Mouse (Mus musculus): Measurements from ENCODE around the gene Mmp2.

The Mmp2 gene

DNA sequence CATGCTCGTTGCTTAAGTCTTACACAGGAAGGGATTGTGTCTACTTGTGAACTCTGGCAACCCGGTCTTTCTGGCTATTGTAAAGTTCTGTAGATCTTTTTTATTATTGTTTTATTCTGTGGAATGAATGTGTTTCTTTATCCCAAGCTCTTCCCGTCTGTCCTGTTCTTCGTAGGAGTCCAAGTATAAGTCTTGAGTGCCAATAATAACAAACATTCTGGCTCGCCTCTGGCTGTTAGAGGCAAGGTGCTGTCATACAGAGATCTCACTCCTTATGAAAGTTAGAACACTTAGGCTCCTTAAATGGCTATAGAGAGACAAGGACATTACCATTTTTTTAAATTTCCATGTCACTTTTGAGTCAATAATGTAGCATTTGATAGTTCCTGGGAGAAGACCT lies 69.5 kb downstream of the Mmp2 start:
- no peak for DNase-seq

DNA sequence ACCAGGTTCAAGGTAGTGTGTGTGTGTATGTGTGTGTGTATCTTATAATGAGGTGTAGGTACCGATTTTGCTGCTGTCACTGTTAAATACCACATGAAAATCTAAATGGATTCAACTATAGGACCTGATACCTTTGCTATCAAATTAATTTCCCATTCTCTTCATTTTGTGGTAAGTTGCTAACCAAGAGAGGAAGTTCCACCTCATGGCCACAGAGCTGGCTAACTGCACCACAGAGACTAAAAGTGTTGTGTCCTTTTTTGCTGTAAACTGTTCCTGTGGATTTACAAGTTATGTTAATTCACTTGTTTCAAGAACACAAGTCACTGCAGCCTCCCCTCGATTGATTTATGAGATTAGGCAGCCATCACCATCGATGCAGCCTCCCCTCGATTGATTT lies 70.7 kb downstream of the Mmp2 start:
- no peak for DNase-seq

DNA sequence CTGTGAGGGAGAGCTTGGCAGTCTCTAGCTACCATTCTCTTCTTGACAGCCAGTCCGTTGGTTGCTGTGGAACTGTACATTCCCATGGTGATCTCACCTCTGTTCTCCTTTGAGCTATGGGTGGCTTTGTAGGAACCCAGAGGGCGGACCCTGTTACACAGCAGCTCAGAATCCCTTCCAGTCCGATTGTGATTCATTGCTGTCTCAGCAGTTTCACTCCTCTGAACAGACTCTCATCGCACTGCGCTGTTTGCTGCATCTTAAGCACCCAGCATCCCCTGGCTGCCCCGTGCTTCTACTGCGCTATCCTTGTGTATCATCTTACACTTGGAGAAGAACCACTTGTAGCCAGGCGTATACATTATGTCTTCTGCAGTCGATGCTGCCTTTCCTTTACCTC lies 72.5 kb downstream of the Mmp2 start:
- no peak for DNase-seq

DNA sequence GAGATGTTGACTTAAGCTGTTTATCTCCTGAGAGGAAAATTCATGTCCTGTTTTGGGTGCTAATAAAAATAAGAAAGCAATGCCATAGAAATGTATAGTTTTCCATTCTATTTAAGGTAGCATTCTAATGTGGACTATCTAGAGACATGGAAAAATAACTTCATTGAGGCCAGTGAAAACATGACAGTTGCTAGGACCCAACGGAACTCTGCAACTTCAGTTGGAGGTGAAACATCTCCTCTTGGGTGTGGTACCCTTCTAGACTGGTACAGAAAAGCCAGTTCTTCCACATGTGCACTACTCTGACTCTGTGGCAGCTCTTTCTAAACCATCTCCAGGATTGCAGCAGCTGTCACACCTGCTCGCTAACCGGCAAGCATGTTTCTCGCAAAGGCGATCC lies 74.0 kb downstream of the Mmp2 start, which contains the start of gene Capns2:
TSS of gene Capns2 (plus strand) at position 301 of the 400 bp plus-strand sequence.
- no peak for DNase-seq

DNA sequence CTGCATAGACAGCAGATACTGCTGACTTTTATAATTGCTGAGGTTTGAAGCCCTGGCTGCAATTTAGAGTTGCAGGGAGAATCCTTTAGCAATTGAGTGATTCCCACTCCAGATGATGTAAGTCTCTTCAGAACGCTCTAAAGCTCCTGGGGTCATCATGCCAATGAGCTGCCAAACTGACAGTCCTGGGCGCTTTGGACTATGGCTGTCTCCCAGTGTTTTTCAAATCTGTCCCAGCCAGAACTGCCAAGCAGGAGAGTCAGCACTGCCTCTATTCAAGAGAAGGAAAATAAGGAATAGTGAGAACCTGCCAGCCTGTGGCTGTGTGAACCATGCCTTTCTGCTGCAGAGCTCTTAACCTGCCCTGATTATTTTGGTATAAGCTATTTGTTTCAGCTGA lies 75.9 kb downstream of the Mmp2 start:
- no peak for DNase-seq
